Mouse (Mus musculus) left cerebral cortex, adult 9 months (tissue): ENCODE measurements around the gene Bola2.
"Not testable (repeated sequence)": the region's sequence is repeated elsewhere in the genome, so short reads cannot be mapped to it uniquely, and the experiment has no call there.

Source experiments
- DNase-seq, 2 experiments: peaks; one replicate each; pipeline ENCODE4 v3.0.0; 2022; ENCODE audit warnings: low spot score in 2 of 2

Bola2 gene

DNA sequence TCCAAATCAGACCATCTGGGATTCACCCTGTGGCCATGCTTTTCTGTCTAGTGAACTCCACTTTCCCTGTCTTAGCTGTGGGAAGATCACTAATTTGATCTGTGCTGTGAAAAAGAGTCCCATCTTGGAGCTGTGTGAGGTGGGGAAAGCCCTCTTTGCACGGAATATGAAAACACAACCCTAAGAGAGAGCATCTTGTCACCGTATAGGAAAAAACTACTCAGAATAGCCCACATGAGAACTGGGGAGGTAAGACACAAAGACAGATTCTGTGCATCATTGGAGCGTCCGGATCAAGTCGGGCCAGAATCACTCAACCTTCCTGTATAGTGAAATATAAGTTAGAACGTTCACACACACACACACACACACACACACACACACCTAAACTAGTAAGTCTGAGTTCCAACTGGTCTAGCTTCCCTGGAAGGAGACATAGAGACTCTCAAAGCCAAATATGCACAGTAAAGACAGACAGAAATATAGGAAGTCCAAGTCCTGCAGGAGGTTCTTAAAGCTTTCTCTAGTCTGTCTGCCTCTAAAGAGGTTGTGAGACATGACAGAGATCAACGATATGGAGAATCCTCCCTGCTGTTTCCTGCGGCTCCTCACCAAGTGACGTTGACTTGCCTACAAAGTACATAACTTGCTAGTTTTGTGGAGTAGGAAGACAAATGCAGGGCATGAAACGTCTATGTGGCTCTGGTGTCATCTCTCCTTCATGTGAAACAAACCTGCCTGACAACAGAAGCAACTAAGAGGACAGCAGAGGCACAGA is 13.2 kb downstream of the Bola2 start:
- DNase-seq = no peak

DNA sequence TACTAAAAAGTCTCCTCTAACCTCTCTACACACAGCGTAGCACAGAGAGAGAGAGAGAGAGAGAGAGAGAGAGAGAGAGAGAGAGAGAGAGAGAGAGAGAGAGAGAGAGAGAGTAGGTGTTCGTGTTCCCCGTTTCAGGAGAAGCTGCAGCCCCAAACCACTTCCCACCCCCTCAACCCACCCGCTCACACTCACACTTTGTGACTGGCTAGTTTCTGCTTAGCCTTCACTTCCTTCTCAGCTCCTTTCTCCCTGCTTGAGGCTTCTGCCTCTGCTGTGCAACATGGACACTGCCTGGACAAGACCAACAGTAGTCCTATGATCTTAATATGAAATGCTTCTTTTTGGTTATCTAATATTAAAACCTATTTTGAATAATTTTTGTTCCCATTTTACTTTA is 15.1 kb downstream of the Bola2 start:
- no peak for DNase-seq

GRCm38 (mm10) chr7:126711910-126712309 is 16.7 kb downstream of the Bola2 start:
- no peak for DNase-seq

DNA sequence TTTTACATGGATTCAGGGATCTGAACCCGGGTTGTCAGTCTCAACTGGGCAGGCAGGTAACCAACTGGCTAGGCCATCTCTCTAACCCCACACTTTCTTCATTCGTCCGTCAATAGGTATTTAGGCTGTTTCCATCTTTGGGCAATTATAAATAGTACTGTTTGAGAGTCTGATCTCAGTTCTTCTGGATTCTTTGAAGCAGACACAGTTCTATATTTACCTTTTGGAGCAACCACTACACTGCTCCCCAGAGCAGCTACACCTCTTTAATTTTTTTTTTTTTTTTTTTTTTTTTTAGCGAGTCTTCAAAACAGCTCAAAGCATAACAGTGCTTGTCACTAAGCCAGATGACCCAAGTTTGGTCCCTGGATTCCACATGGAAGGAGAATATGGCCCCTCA is 20.5 kb downstream of the Bola2 start:
- DNase-seq = no peak

GRCm38 (mm10) chr7:126717566-126717965 is 22.4 kb downstream of the Bola2 start:
- no peak for DNase-seq

GRCm38 (mm10) chr7:126718787-126719337 is 23.7 kb downstream of the Bola2 start:
- no peak for DNase-seq

DNA sequence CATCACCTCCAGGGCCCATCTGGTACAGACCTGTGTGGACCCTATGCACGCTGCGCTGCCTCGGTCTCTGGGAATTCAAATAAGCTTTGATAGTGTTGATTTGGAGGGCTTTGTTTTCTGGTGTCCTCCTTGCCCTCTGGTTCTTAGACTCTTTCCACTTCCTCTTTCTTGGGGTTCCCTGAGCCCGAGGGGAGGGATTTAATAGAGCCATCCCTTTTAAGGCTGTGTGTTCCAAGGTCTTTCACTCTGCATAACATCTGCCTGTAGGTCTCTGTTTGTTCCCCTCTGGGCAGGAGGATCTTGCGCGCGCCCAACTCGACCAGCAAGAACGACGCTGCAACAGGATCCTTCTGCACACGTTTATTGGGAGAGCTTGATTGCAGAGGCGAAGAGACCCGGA is 26.4 kb downstream of the Bola2 start:
- DNase-seq = no peak

DNA sequence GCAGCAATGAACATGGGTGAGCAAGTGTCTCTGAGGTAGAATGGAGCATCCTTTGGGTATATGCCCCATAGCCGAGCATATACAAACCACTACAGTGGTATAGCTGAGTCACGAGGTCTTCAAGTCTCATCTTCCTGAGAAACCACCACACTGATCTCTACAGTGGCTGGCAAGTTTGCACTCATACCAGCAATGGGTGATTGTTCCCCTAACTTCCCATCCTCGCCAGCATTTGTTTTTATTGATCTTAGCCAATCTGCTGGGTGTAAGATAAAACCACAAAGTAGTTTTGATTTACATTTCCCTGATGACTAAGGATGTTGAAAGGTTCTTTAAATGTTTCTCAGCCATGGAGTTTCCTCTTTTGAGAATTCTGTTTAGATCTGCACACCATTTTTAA is 29.9 kb downstream of the Bola2 start:
- DNase-seq = no peak

DNA sequence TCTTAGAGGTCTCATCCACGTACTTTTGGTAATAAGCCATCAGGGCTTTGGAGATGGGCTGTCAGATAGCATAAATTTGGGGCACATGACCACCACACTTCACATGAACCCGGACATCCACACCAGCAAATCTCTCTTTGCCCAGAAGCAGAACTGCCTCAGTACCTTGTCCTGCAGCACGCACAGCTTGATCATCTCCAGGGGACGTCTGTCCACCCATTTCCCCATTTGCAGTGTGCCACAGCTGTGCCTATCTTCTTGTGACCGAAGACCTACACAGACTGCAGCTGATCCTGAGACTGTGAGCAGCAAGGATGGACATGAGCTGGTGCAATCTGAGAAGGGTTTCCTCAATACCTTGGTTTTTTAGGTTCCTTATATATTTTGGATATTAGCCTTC is 30.5 kb downstream of the Bola2 start:
- no peak for DNase-seq

DNA sequence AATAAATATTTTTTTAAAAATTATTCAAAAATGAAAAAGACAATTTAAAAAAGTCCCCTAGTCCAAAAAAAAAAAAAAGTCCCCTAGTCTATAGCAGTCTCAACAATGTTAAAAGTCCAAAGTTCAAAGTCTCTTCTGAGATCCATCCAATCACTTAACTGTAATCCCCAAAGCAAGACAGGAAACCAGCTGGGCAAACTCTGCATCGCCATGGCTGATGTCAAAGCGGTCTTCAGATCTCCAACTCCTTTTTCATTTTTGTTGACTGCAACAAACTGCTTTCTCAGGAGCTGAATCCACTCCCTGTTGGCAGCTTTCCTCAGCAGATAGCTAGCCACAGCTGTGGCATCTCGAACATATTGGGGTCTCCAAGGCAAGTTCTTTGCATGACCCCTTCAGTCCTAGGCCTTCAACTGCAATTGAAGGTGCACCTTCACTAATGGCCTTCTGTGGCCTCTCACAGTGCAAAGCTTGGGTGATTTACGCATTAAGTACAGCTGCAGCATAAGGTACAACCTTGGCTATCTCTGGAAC is 35.1 kb downstream of the Bola2 start:
- DNase-seq = not testable (repeated sequence)

DNA sequence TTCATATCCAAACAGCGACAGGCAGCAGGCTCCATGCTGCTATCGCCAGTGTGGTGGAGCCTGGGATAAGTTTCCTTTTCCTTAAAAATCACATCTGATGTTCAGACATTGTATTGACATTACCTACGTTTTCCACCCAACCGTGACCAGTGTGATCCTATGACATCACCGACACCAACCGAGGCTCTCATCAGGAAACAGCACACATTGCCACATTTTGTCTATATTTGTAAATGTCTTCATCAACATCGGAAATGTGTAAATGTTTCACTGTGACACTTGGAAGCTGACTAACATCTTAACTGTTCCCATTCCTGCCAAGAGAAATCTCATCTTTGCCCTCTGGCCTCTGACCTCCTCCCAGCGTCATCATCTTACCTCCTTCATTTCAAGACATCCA is 40.9 kb downstream of the Bola2 start:
- no peak for DNase-seq

GRCm38 (mm10) chr7:126739551-126739950 is 44.4 kb downstream of the Bola2 start:
- DNase-seq = peak in 1 of 2 experiments; percentile 76

GRCm38 (mm10) chr7:126740132-126740735 is 45.0 kb downstream of the Bola2 start:
- no peak for DNase-seq

- DNase-seq = no peak
Observed at GRCm38 (mm10) chr7:126740977-126741376, 45.8 kb downstream of the Bola2 start.

DNA sequence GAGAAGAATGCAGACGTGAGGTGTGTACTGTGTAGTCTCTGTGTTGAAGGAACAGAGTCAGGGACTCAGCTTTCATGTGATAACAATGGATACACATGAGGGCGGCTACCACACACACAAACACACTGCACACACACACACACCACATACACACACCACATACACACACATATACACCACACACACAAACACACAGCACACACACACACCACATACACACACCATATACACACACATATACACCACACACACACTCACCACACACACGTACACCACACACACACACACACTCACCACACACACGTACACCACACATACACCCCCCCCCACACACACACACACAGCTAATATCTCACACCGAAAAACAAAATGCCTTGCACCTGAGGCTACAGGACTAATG is 46.3 kb downstream of the Bola2 start:
- no peak for DNase-seq

DNA sequence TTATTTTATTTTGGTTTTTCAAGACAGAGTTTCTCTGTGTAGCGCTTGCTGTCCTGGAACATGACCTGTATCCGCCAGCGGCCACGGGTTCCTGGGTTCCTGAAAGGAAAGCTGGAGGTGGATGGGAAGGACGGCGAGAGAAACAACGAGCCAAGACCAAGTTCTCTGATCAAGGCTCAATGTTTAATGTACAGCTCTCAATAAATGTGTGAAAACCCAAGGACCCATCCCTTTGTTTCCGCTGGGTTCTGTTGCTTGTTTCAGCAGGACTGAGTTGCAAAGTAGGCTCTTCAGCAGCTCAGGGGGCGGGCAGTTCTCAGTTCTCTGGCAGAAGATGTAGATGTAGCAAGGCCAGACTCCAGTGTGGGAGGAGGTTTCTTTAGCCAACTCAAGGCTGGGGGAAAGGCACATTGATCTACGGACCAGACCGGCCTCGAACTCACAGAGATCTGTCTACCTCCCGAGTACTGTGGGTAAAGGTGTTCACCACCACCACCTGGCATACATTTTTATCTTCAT is 46.8 kb downstream of the Bola2 start:
- DNase-seq = no peak

GRCm38 (mm10) chr7:126746066-126746465 is 50.9 kb downstream of the Bola2 start:
- peak in 1 of 2 experiments; percentile 26 for DNase-seq

- DNase-seq = no peak
Observed at GRCm38 (mm10) chr7:126746798-126747197, 51.6 kb downstream of the Bola2 start.

- no peak for DNase-seq
Observed at GRCm38 (mm10) chr7:126748824-126749223, 53.6 kb downstream of the Bola2 start.
